Mouse (Mus musculus) midbrain, embryonic 16.5 days (tissue): ENCODE results near the gene Olfr859. TPM values are rescaled to one million over a fixed set of nuclear protein-coding genes. Genes with fewer than 3 reads are reported as not detected.
"Not testable (repeated sequence)": the region's sequence is repeated elsewhere in the genome, so short reads cannot be mapped to it uniquely, and the experiment has no call there.

Experiments used
- ATAC-seq: fragments of 200-750 bp; cut with Nextera tagmentation; 2 replicates; pipeline ENCODE4 v1.8.0; 2017; ENCODE audit warnings: moderate TSS enrichment
- H3K27ac ChIP-seq: fragments of 300-500 bp; sonication (generic); 2 replicates; pipeline ENCODE4 v1.5.1; 2014; ENCODE audit warnings: mild to moderate bottlenecking, low read length, mixed read lengths
- H3K27me3 ChIP-seq: fragments of 300-500 bp; sonication (generic); 2 replicates; pipeline ENCODE4 v1.6.1; 2014; ENCODE audit warnings: low read depth, low read length, mixed read lengths; ENCODE audit not compliant: control insufficient read depth, insufficient read depth
- H3K36me3 ChIP-seq: fragments of 300-500 bp; sonication (generic); 2 replicates; pipeline ENCODE4 v1.6.1; 2014; ENCODE audit warnings: mild to moderate bottlenecking, low read length, moderate library complexity, mixed read lengths; ENCODE audit not compliant: control insufficient read depth, insufficient read depth
- H3K4me1 ChIP-seq: fragments of 300-500 bp; sonication (generic); 2 replicates; pipeline ENCODE4 v1.6.1; 2014; ENCODE audit warnings: mild to moderate bottlenecking, low read length, mixed read lengths; ENCODE audit not compliant: control insufficient read depth, insufficient read depth
- H3K4me2 ChIP-seq: fragments of 300-500 bp; sonication (generic); 2 replicates; pipeline ENCODE4 v1.6.1; 2014; ENCODE audit warnings: mild to moderate bottlenecking, low read length, mixed read lengths
- H3K4me3 ChIP-seq: fragments of 300-500 bp; sonication (generic); 2 replicates; pipeline ENCODE4 v1.5.1; 2014; ENCODE audit warnings: low read depth, mild to moderate bottlenecking, low read length, moderate library complexity, mixed read lengths
- H3K9ac ChIP-seq: fragments of 300-500 bp; sonication (generic); 2 replicates; pipeline ENCODE4 v1.6.1; 2014; ENCODE audit warnings: low read depth, low read length, mixed read lengths
- H3K9me3 ChIP-seq: fragments of 300-500 bp; sonication (generic); replicated peaks from 2 replicates; pipeline ENCODE4 v1.6.1; 2014; ENCODE audit warnings: mild to moderate bottlenecking, low read length, mixed read lengths; ENCODE audit not compliant: control insufficient read depth, poor library complexity, severe bottlenecking
- WGBS: fragments of 180-500 bp; shearing (Covaris S2); extraction: QIAGEN DNeasy Blood & Tissue Kit; methylation state at CpG from one replicate; pipeline ENCODE4 v1.1.7; 2014; 5-methylcytosine and 5-hydroxymethylcytosine counted together
- polyA plus RNA-seq: library from polyadenylated mRNA; unstranded; fragments of >200 nt; fragmentation: Nextera tagmentation; extraction: Ambion mirVana; gene quantifications from 2 replicates; pipeline ENCODE4 v1.2.1, GENCODE M21; 2015

The Olfr859 gene
- not detected in 2 replicates for polyA plus RNA-seq

DNA sequence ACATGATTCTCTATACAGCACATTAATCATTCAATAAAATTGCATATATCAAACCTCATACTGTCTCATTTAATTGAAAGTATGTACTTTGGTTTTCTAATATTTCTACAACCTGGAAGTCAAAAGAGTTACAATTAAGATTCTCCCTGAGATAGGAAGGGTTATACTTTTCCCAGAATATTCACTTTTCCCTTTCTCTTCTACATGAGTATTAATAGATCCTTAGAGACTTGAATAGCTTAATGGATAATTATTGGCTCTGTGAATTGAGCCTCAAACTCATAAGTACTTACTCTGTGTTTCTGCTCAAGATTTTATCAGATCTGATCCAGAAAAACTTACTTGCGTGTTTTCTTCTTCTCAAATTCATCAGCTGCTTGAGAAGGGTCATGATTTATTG is at the start of gene Olfr859:
Gene Olfr859 (plus strand): TSS at position 301 of the 400 bp plus-strand sequence.
- not testable (repeated sequence) for ATAC-seq, H3K36me3 ChIP-seq, H3K9me3 ChIP-seq, H3K27me3 ChIP-seq, H3K4me3 ChIP-seq, H3K9ac ChIP-seq, H3K4me1 ChIP-seq, H3K4me2 ChIP-seq, H3K27ac ChIP-seq
- 58% methylated on average over 1 of the region's 1 CpGs for WGBS

DNA sequence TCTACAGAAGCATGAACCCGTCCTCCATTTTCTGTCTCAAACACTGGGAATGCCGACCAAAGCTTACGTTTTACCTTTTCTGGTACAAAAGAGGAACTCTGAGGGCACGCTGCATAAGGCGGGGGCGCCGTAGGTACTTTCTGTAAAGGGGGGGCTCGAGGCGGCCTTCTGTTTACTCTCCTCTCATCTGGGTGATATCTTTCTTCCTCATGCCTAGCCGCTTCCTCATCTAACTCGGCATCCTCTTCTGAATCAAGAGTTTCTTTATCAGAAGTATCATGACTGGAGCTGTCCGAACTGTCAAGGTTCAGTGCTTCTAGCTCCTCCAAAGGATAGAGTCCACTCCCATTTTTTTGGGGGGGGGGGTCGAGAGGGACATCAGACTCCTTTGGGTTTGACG is 35.6 kb upstream of the Olfr859 start:
- no peak overlapping the region for H3K27ac ChIP-seq
- peaks cover 7% of the 10 kb centered on the region; the same call in 1 of the 2 replicates for H3K9me3 ChIP-seq
- no peak overlapping the region for H3K4me3 ChIP-seq
- no peak overlapping the region for H3K4me2 ChIP-seq
- no peak overlapping the region for H3K9ac ChIP-seq
- no peaks in the 10 kb centered on the region for H3K36me3 ChIP-seq
- ATAC-seq: no peak
- no peaks in the 10 kb centered on the region for H3K4me1 ChIP-seq
- 86% methylated on average over 14 of the region's 14 CpGs for WGBS
- no peaks in the 10 kb centered on the region for H3K27me3 ChIP-seq

- ATAC-seq: no peak
- Histone ChIP-seq H3K27ac (no peak overlapping the region), H3K4me2 (no peak overlapping the region), H3K36me3 (no peaks in the 10 kb centered on the region), H3K27me3 (no peaks in the 10 kb centered on the region), H3K4me1 (no peaks in the 10 kb centered on the region), H3K9me3 (peaks cover 7% of the 10 kb centered on the region; the same call in 1 of the 2 replicates), H3K9ac (no peak overlapping the region), H3K4me3 (no peak overlapping the region)
- WGBS: 96% methylated on average over 14 of the region's 14 CpGs
These were observed 35.0 kb upstream of the Olfr859 start for GRCm38 (mm10) chr9:19769701-19770100.

DNA sequence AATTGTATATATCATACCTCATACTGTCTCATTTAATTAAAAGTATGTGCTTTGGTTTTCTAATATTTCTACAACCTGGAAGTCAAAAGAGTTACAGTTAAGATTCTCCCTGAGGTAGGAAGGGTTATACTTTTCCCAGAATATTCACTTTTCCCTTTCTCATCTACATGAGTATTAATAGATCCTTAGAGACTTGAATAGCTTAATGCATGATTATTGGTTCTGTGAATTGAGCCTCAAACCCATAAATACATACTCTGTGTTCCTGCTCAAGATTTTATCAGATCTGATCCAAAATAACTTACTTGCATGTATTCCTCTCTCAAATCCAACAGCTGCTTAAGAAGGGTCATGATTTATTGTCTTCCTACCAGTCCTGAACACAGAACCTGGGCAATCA is 24.7 kb upstream of the Olfr859 start, which contains the start of gene Olfr58:
Gene Olfr58 (plus strand): TSS at position 301 of the 400 bp plus-strand sequence.
- Histone ChIP-seq H3K4me1 (no peaks in the 10 kb centered on the region), H3K4me2 (no peak within 1 kb of the TSS), H3K9ac (no peak within 1 kb of the TSS), H3K27me3 (no peaks in the 10 kb centered on the region), H3K4me3 (no peak within 1 kb of the TSS), H3K36me3 (no peaks in the 10 kb centered on the region), H3K27ac (no peak within 1 kb of the TSS), H3K9me3 (peaks cover 5% of the 10 kb centered on the region; the same call in 1 of the 2 replicates)
- ATAC-seq: no peak

DNA sequence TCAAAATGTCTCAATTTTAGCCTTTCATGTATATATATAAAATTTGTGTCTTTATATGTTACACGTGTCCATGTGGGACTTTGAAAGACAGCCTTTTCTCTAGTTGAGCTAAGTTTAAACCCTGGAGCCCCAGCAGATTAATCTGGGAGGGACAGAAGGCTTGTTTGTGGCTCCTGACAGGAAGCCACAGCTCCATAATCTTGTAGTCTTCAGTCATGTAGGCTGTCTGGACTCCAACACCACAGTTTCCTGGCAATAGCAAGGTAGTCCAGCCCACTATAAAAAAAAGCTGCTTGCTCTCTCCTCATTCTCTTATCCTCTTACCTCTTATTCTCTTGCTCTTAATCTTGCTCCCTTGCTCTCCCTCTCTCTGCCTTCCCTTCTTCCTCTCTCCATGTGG is 1.7 kb upstream of the Olfr859 start:
- no peaks in the 10 kb centered on the region for H3K36me3 ChIP-seq
- 78% methylated on average over 1 of the region's 1 CpGs for WGBS
- H3K9ac ChIP-seq: no peak overlapping the region
- ATAC-seq: no peak
- H3K4me2 ChIP-seq: no peak overlapping the region
- H3K4me3 ChIP-seq: no peak overlapping the region
- H3K9me3 ChIP-seq: no peaks in the 10 kb centered on the region; the same call in 1 of the 2 replicates
- H3K27me3 ChIP-seq: no peaks in the 10 kb centered on the region
- no peak overlapping the region for H3K27ac ChIP-seq
- no peaks in the 10 kb centered on the region for H3K4me1 ChIP-seq

DNA sequence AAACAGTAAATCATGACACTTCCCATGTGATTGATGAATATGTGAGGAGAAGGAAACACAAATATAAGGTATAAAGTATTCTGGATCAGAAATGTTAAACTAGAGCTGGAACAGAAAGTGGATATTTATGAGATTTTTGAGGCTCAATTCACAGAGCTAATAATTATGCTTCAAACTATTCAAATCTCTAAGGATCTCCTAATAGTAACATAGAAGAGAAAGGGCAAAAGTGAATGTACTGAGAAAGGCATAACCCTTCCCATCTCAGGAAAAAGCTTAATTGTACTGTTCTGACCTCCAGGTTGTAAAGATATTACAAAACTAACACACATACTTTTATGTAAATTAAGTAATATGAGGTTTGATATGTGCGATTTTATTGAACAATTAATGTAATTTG is 44.9 kb downstream of the Olfr859 start, which contains the start of gene Olfr860:
Gene Olfr860 (minus strand): TSS at position 101 of the 400 bp plus-strand sequence.
- no peaks in the 10 kb centered on the region for H3K27me3 ChIP-seq
- no peaks in the 10 kb centered on the region for H3K9me3 ChIP-seq
- H3K9ac ChIP-seq: no peak within 1 kb of the TSS
- no peaks in the 10 kb centered on the region for H3K36me3 ChIP-seq
- no peak within 1 kb of the TSS for H3K4me3 ChIP-seq
- H3K27ac ChIP-seq: no peak within 1 kb of the TSS
- no peak within 1 kb of the TSS for H3K4me2 ChIP-seq
- no peaks in the 10 kb centered on the region for H3K4me1 ChIP-seq
- WGBS: 93% methylated on average over 1 of the region's 1 CpGs
- ATAC-seq: no peak

Other genes with a start within 250 kb of the Olfr859 start
- not detected in 2 replicates for gene Olfr854, start 237.5 kb upstream of the Olfr859 start, polyA plus RNA-seq
- gene Olfr855, start 222.3 kb upstream of the Olfr859 start, polyA plus RNA-seq: not detected in 2 replicates
- 38.1 and 43.9 TPM in 2 replicates for gene Zfp317, start 182.8 kb upstream of the Olfr859 start, polyA plus RNA-seq
- not detected in 2 replicates for gene Olfr857, start 95.5 kb upstream of the Olfr859 start, polyA plus RNA-seq
- gene Olfr58, start 24.6 kb upstream of the Olfr859 start, polyA plus RNA-seq: not detected in 2 replicates
- not detected in 2 replicates for gene Olfr860, start 44.8 kb downstream of the Olfr859 start, polyA plus RNA-seq
- gene Olfr862, start 83.1 kb downstream of the Olfr859 start, polyA plus RNA-seq: not detected in 2 replicates
- 0.07 and 0.13 TPM in 2 replicates for gene Olfr77, start 112.0 kb downstream of the Olfr859 start, polyA plus RNA-seq
- not detected in 2 replicates for gene Olfr866, start 223.1 kb downstream of the Olfr859 start, polyA plus RNA-seq